Mouse (Mus musculus) lung, postnatal 36 days (tissue): ENCODE measurements around the gene Cox7a2.
A peak's percentile ranks its signal among the peaks of the same experiment; 100 is the strongest.

Experiments used
- DNase-seq: peaks from one replicate; pipeline ENCODE4 v3.0.0; 2022; ENCODE audit warnings: mixed read lengths

The Cox7a2 gene

GRCm38 (mm10) chr9:79730301-79730700, 29.4 kb downstream of the Cox7a2 start:
- no peak for DNase-seq

- DNase-seq, result peak; percentile 75
These were observed 36.6 kb downstream of the Cox7a2 start for GRCm38 (mm10) chr9:79723090-79723489.

GRCm38 (mm10) chr9:79721056-79721455, 38.6 kb downstream of the Cox7a2 start:
- peak; percentile 65 for DNase-seq

- DNase-seq, result no peak
These were observed 39.5 kb downstream of the Cox7a2 start for GRCm38 (mm10) chr9:79720143-79720542.

- peak; percentile 16 for DNase-seq
These were observed 40.2 kb downstream of the Cox7a2 start for GRCm38 (mm10) chr9:79719451-79719850.

GRCm38 (mm10) chr9:79718481-79719370, 41.0 kb downstream of the Cox7a2 start, which contains the start of gene Col12a1:
TSS of gene Col12a1 (minus strand) at chr9:79718831.
- peak; percentile 94 for DNase-seq

- no peak for DNase-seq
These were observed 41.7 kb downstream of the Cox7a2 start for GRCm38 (mm10) chr9:79717836-79718475.

GRCm38 (mm10) chr9:79716909-79717835, 42.5 kb downstream of the Cox7a2 start:
- DNase-seq, result peak; percentile 88

- no peak for DNase-seq
These were observed 43.2 kb downstream of the Cox7a2 start for GRCm38 (mm10) chr9:79716496-79716895.

- peak; percentile 81 for DNase-seq
These were observed 45.1 kb downstream of the Cox7a2 start for GRCm38 (mm10) chr9:79714471-79715045.
